Mouse (Mus musculus) kidney, postnatal 0 days (tissue): ENCODE measurements around the gene Lrrc8c. TPM values are rescaled to one million over a fixed set of nuclear protein-coding genes. Genes with fewer than 3 reads are reported as not detected.
A peak's percentile ranks its signal among the peaks of the same experiment; 100 is the strongest.

Source experiments
- ATAC-seq: fragments of 200-750 bp; cut with Nextera tagmentation; replicated peaks from 2 replicates; pipeline ENCODE4 v1.8.0; 2017; ENCODE audit warnings: low read depth, moderate number of reproducible peaks, moderate TSS enrichment, moderate library complexity; ENCODE audit not compliant: low FRiP score
- DNase-seq: peaks from one replicate; pipeline ENCODE4 v3.0.0-alpha.2; 2016; ENCODE audit warnings: low spot score
- H3K27ac ChIP-seq: fragments of 300-500 bp; sonication (generic); 2 replicates; pipeline ENCODE4 v1.5.1; 2014; ENCODE audit warnings: mild to moderate bottlenecking
- H3K27me3 ChIP-seq: fragments of 300-500 bp; sonication (generic); 2 replicates; pipeline ENCODE4 v1.6.1; 2014; ENCODE audit warnings: low read length, mixed read lengths; ENCODE audit not compliant: insufficient read depth
- H3K36me3 ChIP-seq: fragments of 300-500 bp; sonication (generic); 2 replicates; pipeline ENCODE4 v1.6.1; 2014; ENCODE audit warnings: low read length, mixed read lengths; ENCODE audit not compliant: insufficient read depth
- H3K4me1 ChIP-seq: fragments of 300-500 bp; sonication (generic); replicated peaks from 2 replicates; pipeline ENCODE4 v1.6.1; 2014; ENCODE audit warnings: antibody characterized with exemption, low read length, mixed read lengths; ENCODE audit not compliant: insufficient read depth
- H3K4me2 ChIP-seq: fragments of 300-500 bp; sonication (generic); 2 replicates; pipeline ENCODE4 v1.6.1; 2014; ENCODE audit warnings: mild to moderate bottlenecking, low read length, moderate library complexity, mixed read lengths
- H3K4me3 ChIP-seq: fragments of 300-500 bp; sonication (generic); replicated peaks from 2 replicates; pipeline ENCODE4 v1.5.1; 2014; ENCODE audit warnings: low read depth, low read length
- H3K9ac ChIP-seq: fragments of 300-500 bp; sonication (generic); 2 replicates; pipeline ENCODE4 v1.6.1; 2014; ENCODE audit warnings: low read depth, low read length
- H3K9me3 ChIP-seq: fragments of 300-500 bp; sonication (generic); replicated peaks from 2 replicates; pipeline ENCODE4 v1.6.1; 2016; ENCODE audit warnings: low read length, inconsistent platforms, mixed read lengths
- CTCF ChIP-seq: IDR thresholded peaks from 2 replicates; pipeline ENCODE4 v1.5.1; 2016; ENCODE audit warnings: antibody characterized with exemption, low read depth, mild to moderate bottlenecking, moderate library complexity
- WGBS: fragments of 180-500 bp; shearing (Covaris S2); extraction: QIAGEN DNeasy Blood & Tissue Kit; methylation state at CpG from one replicate; pipeline ENCODE4 v1.1.7; 2014; 5-methylcytosine and 5-hydroxymethylcytosine counted together
- polyA plus RNA-seq: library from polyadenylated mRNA; unstranded; fragments of >200 nt; fragmentation: Nextera tagmentation; extraction: Ambion mirVana; gene quantifications from 2 replicates; pipeline ENCODE4 v1.2.1, GENCODE M21; 2015

Gene Lrrc8c
- polyA plus RNA-seq, 1 experiment from 2014 or later = 14.8 TPM

DNA sequence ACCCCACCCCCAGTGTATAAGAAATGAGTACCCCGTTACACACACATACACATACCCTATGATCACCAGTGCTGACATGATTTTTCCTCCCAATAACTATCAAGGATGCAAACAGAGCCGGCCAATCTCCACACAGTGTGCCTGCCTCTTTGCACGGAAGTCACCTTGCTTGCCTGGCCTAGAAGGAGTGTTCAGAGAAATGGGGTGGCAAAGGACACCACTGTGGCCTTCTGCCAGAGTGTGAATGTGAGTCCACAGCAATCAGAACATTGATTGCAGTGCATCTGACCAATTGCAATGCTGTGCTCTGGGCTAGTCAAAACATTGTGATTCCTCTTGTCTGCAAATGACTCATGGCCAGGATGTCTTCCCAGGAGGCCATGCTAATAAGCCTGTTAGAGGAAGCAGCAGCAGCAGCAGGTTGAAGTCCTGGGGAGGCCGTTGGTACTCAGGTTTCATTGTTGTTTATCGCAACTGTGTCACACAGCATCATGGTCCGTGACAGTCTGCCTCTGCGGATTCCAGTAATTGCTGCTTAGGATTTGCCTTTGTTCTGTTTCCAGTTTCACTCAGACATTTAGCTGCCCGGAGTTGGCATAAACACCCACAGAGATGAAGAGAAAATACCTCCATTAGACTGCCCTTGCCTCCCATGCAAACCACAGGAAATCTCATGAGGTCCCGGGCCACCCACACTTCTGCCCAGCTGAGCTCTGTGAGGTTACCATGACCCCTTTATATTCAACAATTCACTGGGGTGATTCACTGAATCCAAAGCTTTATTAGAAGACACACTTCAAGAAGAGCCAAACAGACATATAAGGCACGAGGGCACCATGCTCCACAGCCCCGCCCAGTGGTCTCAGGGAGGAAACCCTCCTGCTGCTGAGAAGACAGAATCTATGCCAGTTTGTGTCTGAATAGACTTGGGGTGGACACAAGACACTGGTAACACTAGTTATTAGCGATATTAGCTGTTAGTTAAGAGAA lies 18.8 kb upstream of the Lrrc8c start:
- DNase-seq (no peak), ATAC-seq (0 out of 2 replicates have a peak, but pooled peaks have one; percentile 19)
- H3K4me3 ChIP-seq = no peak overlapping the region
- no peaks in the 10 kb centered on the region for H3K36me3 ChIP-seq
- H3K4me1 ChIP-seq = no peaks in the 10 kb centered on the region
- peak; percentile 43; the same call in 1 of the 2 replicates for TF ChIP-seq CTCF
- H3K9me3 ChIP-seq = no peaks in the 10 kb centered on the region
- H3K27ac ChIP-seq = no peak overlapping the region
- 47% methylated on average over 12 of the region's 12 CpGs for WGBS
- H3K27me3 ChIP-seq = no peaks in the 10 kb centered on the region
- H3K9ac ChIP-seq = no peak overlapping the region
- H3K4me2 ChIP-seq = no peak overlapping the region

DNA sequence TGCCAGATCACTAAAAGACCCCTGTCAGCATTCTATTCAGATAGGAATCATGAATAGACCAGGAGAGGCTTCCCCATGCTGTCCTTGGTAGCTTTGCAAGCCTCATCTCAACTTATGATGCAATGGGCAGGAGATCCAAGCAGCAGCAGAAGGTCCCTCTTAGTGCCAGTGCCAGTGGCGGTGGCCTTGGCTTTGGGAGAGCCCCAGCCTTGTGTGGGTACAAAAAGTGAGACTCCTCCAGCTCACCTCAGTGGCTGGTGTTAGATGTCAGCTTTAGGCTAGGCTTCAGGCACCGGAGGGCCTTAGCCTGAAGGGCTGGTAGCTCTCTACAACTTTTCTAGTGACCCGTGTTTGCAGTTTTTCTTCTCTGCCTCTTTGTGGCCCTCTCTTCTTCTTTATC lies 18.1 kb upstream of the Lrrc8c start:
- Histone ChIP-seq H3K4me3 (no peak overlapping the region), H3K4me2 (no peak overlapping the region), H3K27me3 (no peaks in the 10 kb centered on the region), H3K9ac (no peak overlapping the region), H3K36me3 (no peaks in the 10 kb centered on the region), H3K4me1 (no peaks in the 10 kb centered on the region), H3K27ac (no peak overlapping the region), H3K9me3 (no peaks in the 10 kb centered on the region)
- WGBS = 91% methylated on average over 3 of the region's 3 CpGs
- DNase-seq = no peak
- no peak for TF ChIP-seq CTCF
- ATAC-seq = no peak

DNA sequence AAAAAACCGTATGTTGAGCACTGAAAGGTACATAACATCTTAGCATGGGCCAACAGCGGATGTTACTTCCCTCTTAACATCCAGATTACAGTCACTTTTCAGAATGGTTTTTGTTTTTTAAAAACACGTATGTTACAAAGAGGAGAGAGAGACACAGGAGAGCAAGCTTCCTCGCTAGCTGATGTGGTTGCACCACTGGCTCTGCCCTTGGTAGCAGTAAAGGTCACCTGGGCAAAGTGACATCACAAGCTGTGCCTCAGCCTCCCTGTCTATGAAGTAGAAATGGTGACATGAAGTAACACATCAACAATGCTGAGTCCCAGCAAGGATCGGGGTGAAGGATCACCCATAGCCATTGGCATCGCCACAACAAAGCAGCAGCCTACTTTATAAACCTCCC lies 10.4 kb upstream of the Lrrc8c start:
- WGBS = 95% methylated on average over 6 of the region's 6 CpGs
- ATAC-seq = no peak
- H3K4me3 ChIP-seq = no peak overlapping the region
- H3K4me2 ChIP-seq = no peak overlapping the region
- H3K36me3 ChIP-seq = no peaks in the 10 kb centered on the region
- H3K27ac ChIP-seq = no peak overlapping the region
- H3K9me3 ChIP-seq = no peaks in the 10 kb centered on the region
- DNase-seq = no peak
- no peak overlapping the region for H3K9ac ChIP-seq
- H3K4me1 ChIP-seq = no peaks in the 10 kb centered on the region
- H3K27me3 ChIP-seq = no peaks in the 10 kb centered on the region
- TF ChIP-seq CTCF = no peak

DNA sequence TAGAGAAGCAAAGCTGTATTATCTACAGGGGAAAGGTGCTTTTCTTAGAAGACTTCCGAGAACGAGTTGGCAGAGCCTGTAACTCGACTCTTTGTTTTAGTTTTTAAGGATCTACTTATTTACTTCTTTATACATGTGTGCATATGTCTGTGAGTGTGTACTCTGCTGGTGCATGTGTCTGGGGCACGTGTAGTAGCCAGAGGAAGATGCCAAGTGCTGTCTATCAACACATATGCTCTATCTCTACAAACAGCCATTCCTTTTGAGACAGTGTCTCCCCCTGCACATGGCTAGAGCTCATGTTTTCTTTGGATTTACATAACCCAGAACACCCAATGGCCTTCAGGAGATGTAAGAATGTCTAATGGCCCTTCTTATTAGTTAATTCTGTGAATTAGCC lies 6.9 kb upstream of the Lrrc8c start:
- H3K4me3 ChIP-seq = no peak overlapping the region
- H3K9ac ChIP-seq = no peak overlapping the region
- no peak for TF ChIP-seq CTCF
- no peaks in the 10 kb centered on the region for H3K27me3 ChIP-seq
- no peaks in the 10 kb centered on the region for H3K4me1 ChIP-seq
- H3K36me3 ChIP-seq = no peaks in the 10 kb centered on the region
- no peak overlapping the region for H3K4me2 ChIP-seq
- DNase-seq = no peak
- no peaks in the 10 kb centered on the region for H3K9me3 ChIP-seq
- ATAC-seq = no peak
- 41% methylated on average over 4 of the region's 4 CpGs for WGBS
- no peak overlapping the region for H3K27ac ChIP-seq

- H3K9me3 ChIP-seq = no peaks in the 10 kb centered on the region
- no peak overlapping the region for H3K4me3 ChIP-seq
- H3K27ac ChIP-seq = no peak overlapping the region
- H3K9ac ChIP-seq = no peak overlapping the region
- no peak overlapping the region for H3K4me2 ChIP-seq
- no peak for ATAC-seq
- H3K4me1 ChIP-seq = peaks cover 4% of the 10 kb centered on the region; the same call in 1 of the 2 replicates
- DNase-seq = no peak
- H3K27me3 ChIP-seq = no peaks in the 10 kb centered on the region
- no peaks in the 10 kb centered on the region for H3K36me3 ChIP-seq
- WGBS = 59% methylated on average over 6 of the region's 6 CpGs
- no peak for TF ChIP-seq CTCF
Measured at GRCm38 (mm10) chr5:105515532-105515931, 3.7 kb upstream of the Lrrc8c start.

DNA sequence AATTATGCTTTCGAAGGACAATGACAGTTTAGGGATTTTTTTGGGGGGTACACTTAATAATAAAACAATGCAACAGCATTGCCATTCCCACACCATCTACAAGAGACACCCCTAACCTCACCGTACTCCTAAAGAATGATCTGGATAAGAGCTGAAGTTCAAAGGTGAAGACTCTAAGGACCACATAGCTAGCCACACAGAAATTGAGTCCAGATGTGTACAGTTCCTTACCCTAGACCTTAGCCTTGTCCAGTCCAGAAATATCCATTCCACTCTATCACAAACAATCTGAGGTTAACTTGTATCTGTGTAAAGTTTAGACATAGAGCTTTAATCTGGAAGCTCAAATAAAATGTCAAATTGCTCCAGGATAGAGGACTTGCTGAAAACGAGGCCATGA lies 2.9 kb upstream of the Lrrc8c start:
- Histone ChIP-seq H3K4me3 (no peak overlapping the region), H3K4me1 (peaks cover 4% of the 10 kb centered on the region; the same call in 1 of the 2 replicates), H3K9ac (no peak overlapping the region), H3K27me3 (no peaks in the 10 kb centered on the region), H3K36me3 (no peaks in the 10 kb centered on the region), H3K27ac (no peak overlapping the region), H3K4me2 (no peak overlapping the region), H3K9me3 (no peaks in the 10 kb centered on the region)
- no peak for ATAC-seq
- TF ChIP-seq CTCF = no peak
- no peak for DNase-seq
- 52% methylated on average over 3 of the region's 3 CpGs for WGBS
